Mouse (Mus musculus) intestine, postnatal 0 days (tissue): ENCODE results near the gene Cdh1. TPM values are rescaled to one million over a fixed set of nuclear protein-coding genes. Genes with fewer than 3 reads are reported as not detected.

Experiments
- ATAC-seq: fragments of 200-750 bp; cut with Nextera tagmentation; 2 replicates; pipeline ENCODE4 v1.8.0; 2017; ENCODE audit warnings: mild to moderate bottlenecking, moderate TSS enrichment, moderate library complexity
- H3K27ac ChIP-seq: fragments of 300-500 bp; sonication (generic); 2 replicates; pipeline ENCODE4 v1.5.1; 2014; ENCODE audit warnings: mild to moderate bottlenecking, low read depth, low read length, moderate library complexity
- H3K27me3 ChIP-seq: fragments of 300-500 bp; sonication (generic); replicated peaks from 2 replicates; pipeline ENCODE4 v1.6.1; 2014; ENCODE audit warnings: low read length, mixed read lengths; ENCODE audit not compliant: control insufficient read depth, insufficient read depth
- H3K36me3 ChIP-seq: fragments of 300-500 bp; sonication (generic); 2 replicates; pipeline ENCODE4 v1.6.1; 2014; ENCODE audit warnings: mild to moderate bottlenecking, moderate library complexity; ENCODE audit not compliant: control insufficient read depth, insufficient read depth
- H3K4me1 ChIP-seq: fragments of 300-500 bp; sonication (generic); replicated peaks from 2 replicates; pipeline ENCODE4 v1.6.1; 2014; ENCODE audit warnings: antibody characterized with exemption, low read length, mixed read lengths; ENCODE audit not compliant: control insufficient read depth, insufficient read depth
- H3K4me2 ChIP-seq: fragments of 300-500 bp; sonication (generic); replicated peaks from 2 replicates; pipeline ENCODE4 v1.6.1; 2014; ENCODE audit warnings: low read depth, mild to moderate bottlenecking, moderate library complexity
- H3K4me3 ChIP-seq: fragments of 300-500 bp; sonication (generic); 2 replicates; pipeline ENCODE4 v1.5.1; 2014; ENCODE audit warnings: low read depth, low read length
- H3K9ac ChIP-seq: fragments of 300-500 bp; sonication (generic); 2 replicates; pipeline ENCODE4 v1.6.1; 2014; ENCODE audit warnings: mild to moderate bottlenecking, low read depth, low read length
- H3K9me3 ChIP-seq: fragments of 300-500 bp; sonication (generic); 2 replicates; pipeline ENCODE4 v1.6.1; 2016; ENCODE audit warnings: mixed run types; ENCODE audit not compliant: control insufficient read depth
- CTCF ChIP-seq: sonication (generic); IDR thresholded peaks from 2 replicates; pipeline ENCODE4 v1.5.1; 2016; ENCODE audit warnings: low read depth, mild to moderate bottlenecking, control low read depth, antibody characterized with exemption, moderate library complexity
- WGBS: fragments of 180-500 bp; shearing (Covaris S2); extraction: QIAGEN DNeasy Blood & Tissue Kit; methylation state at CpG from one replicate; pipeline ENCODE4 v1.1.7; 2014; 5-methylcytosine and 5-hydroxymethylcytosine counted together
- polyA plus RNA-seq: library from polyadenylated mRNA; unstranded; fragments of >200 nt; fragmentation: Nextera tagmentation; extraction: Ambion mirVana; gene quantifications from 2 replicates; pipeline ENCODE4 v1.2.1, GENCODE M21; 2015

The Cdh1 gene
- polyA plus RNA-seq, 1 experiment from 2014 or later = 82.1 TPM

DNA sequence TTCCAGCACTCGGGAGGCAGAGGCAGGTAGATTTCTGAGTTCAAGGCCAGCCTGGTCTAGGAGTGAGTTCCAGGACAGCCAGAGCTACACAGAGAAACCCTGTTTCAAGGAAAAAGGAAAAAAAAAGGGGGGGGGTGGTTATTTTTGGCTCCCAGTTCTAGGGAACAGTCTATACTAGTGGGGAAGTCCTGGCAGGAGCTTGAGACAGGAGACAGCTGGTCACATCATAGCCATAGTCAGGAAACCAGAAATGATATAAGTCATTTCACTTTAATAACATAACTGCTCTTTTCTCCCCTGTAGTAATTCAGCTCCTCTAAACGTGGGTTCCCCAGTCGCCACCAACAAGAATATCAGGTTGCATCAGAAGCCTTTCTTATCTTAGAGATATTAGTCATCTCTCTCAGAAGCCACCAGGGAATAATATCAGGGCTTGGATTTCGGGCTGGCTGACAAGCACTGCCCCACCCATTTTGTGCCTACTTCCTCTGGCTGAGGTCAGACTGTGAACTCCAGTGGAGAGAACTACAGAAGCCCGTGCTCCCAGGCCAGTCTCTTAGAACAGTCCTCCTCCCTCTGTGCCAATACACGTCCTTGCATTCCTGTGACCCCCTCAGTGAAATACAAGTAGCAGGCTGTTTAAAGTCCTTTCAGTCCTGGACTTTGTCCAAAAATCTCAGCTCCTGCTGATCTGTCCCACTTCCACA lies 26.1 kb upstream of the Cdh1 start:
- Histone ChIP-seq H3K27ac (peak overlapping the region; percentile 75), H3K4me1 (no peaks in the 10 kb centered on the region), H3K36me3 (no peaks in the 10 kb centered on the region), H3K4me3 (no peak overlapping the region), H3K9ac (no peak overlapping the region), H3K4me2 (no peak overlapping the region), H3K27me3 (no peaks in the 10 kb centered on the region), H3K9me3 (no peaks in the 10 kb centered on the region)
- peak; percentile 74 for ATAC-seq
- TF ChIP-seq CTCF = no peak
- 12% methylated on average over 6 of the region's 6 CpGs for WGBS

GRCm38 (mm10) chr8:106579510-106579909 lies 23.6 kb upstream of the Cdh1 start:
- ATAC-seq = no peak
- Histone ChIP-seq H3K9me3 (no peaks in the 10 kb centered on the region), H3K4me1 (no peaks in the 10 kb centered on the region; the same call in 1 of the 2 replicates), H3K4me3 (no peak overlapping the region), H3K4me2 (no peak overlapping the region), H3K27me3 (no peaks in the 10 kb centered on the region), H3K36me3 (no peaks in the 10 kb centered on the region), H3K27ac (no peak overlapping the region), H3K9ac (no peak overlapping the region)
- TF ChIP-seq CTCF = no peak
- WGBS = 62% methylated on average over 2 of the region's 2 CpGs

DNA sequence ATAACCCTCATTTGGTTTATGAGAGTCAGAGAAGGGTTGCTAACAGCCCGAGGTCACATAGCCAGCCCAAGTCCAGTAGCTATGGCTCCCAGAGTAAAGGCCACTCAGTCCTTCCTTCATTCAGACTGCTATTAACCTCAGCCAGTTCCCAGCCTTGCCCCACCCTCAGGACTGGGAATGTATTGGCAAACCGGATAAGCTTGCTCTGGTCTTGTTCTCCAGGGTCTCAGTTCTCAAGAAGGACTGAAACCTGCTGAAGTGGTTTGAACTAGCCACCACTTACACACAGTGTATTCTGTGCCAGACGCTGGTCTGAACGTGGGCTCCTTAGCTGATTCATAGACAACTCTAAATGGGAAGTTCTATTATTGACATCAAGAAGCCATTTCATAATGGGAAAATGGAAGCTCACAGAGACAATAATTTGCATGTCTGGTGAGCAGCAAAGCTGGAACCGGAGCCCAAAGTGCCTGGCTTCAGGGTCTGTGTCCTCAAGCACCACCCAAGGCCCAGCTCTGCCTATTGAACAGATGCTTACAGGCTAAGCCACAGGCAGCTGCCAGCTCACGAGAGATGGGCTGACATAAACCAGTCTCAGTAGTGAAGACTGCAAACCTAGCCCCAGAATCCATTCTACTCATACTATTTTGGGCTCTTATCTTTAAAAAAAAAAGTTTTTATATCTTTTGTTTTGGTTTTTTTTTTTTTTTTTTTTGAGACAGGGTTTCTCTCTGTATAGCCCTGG lies 21.6 kb upstream of the Cdh1 start:
- peak overlapping the region; percentile 46 for H3K27ac ChIP-seq
- H3K4me2 ChIP-seq = no peak overlapping the region
- WGBS = 43% methylated on average over 6 of the region's 6 CpGs
- no peaks in the 10 kb centered on the region; the same call in 1 of the 2 replicates for H3K4me1 ChIP-seq
- H3K4me3 ChIP-seq = no peak overlapping the region
- no peak overlapping the region for H3K9ac ChIP-seq
- no peak for ATAC-seq
- no peaks in the 10 kb centered on the region for H3K36me3 ChIP-seq
- H3K9me3 ChIP-seq = no peaks in the 10 kb centered on the region
- H3K27me3 ChIP-seq = no peaks in the 10 kb centered on the region
- TF ChIP-seq CTCF = no peak

GRCm38 (mm10) chr8:106584942-106585670 lies 18.0 kb upstream of the Cdh1 start:
- Histone ChIP-seq H3K4me3 (no peak overlapping the region), H3K36me3 (no peaks in the 10 kb centered on the region), H3K9me3 (no peaks in the 10 kb centered on the region), H3K9ac (no peak overlapping the region), H3K27me3 (no peaks in the 10 kb centered on the region), H3K4me1 (no peaks in the 10 kb centered on the region; the same call in 1 of the 2 replicates), H3K27ac (peak overlapping the region; percentile 80), H3K4me2 (no peak overlapping the region)
- WGBS = 23% methylated on average over 11 of the region's 11 CpGs
- TF ChIP-seq CTCF = no peak
- peak; percentile 90 for ATAC-seq

DNA sequence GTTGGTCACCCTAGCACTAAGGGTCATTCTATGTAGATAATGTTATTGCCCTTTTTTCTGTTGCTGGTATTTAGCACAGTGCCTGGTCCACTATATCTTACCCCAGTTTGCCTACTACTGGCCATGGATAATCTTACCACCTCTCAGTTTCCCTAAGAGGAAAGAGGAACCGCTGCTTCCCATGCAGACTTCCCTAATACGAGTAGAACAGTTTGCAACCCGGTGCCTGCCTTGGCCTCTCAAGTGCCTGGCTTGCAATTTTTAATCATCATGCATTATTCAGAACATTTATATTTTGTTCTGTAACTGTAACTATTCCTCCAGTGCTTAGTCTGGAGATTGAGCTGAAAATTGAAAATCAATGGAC lies 17.5 kb upstream of the Cdh1 start:
- TF ChIP-seq CTCF = no peak
- Histone ChIP-seq H3K9ac (no peak overlapping the region), H3K4me3 (no peak overlapping the region), H3K4me2 (no peak overlapping the region), H3K36me3 (no peaks in the 10 kb centered on the region), H3K4me1 (no peaks in the 10 kb centered on the region; the same call in 1 of the 2 replicates), H3K27ac (peak overlapping the region; percentile 80), H3K9me3 (no peaks in the 10 kb centered on the region), H3K27me3 (no peaks in the 10 kb centered on the region)
- ATAC-seq = no peak
- 62% methylated on average over 3 of the region's 3 CpGs for whole genome bisulfite sequencing

- no peaks in the 10 kb centered on the region for H3K36me3 ChIP-seq
- H3K27me3 ChIP-seq = no peaks in the 10 kb centered on the region
- no peaks in the 10 kb centered on the region for H3K9me3 ChIP-seq
- H3K4me3 ChIP-seq = no peak overlapping the region
- TF ChIP-seq CTCF = no peak
- no peaks in the 10 kb centered on the region; the same call in 1 of the 2 replicates for H3K4me1 ChIP-seq
- H3K4me2 ChIP-seq = no peak overlapping the region
- WGBS = 52% methylated on average over 8 of the region's 8 CpGs
- ATAC-seq = no peak
- no peak overlapping the region for H3K9ac ChIP-seq
- H3K27ac ChIP-seq = peak overlapping the region; percentile 68
These were observed 16.3 kb upstream of the Cdh1 start for GRCm38 (mm10) chr8:106586896-106587295.
